Mouse (Mus musculus): Measurements from ENCODE around the gene Col11a1.

Gene Col11a1

GRCm38 (mm10) chr3:114029971-114030635, at the start of gene Col11a1:
Col11a1 (plus strand) TSS chr3:114030540.
- peak; percentile 41 to 60 for DNase-seq (ENCODE audit: low spot score in 2 of 2)

- no peak for DNase-seq (ENCODE audit: low spot score in 2 of 2)
Measured at GRCm38 (mm10) chr3:113990936-113991335, 39.4 kb upstream of the Col11a1 start.

GRCm38 (mm10) chr3:114030886-114031285, 546 bp downstream of the Col11a1 start:
- DNase-seq (ENCODE audit: low spot score in 2 of 2), result no peak

GRCm38 (mm10) chr3:114031351-114032213, 1.2 kb downstream of the Col11a1 start:
- peak; percentile 8 to 17 for DNase-seq (ENCODE audit: low spot score in 2 of 2)

GRCm38 (mm10) chr3:114032333-114032732, 2.0 kb downstream of the Col11a1 start:
- DNase-seq (ENCODE audit: low spot score in 2 of 2), result peak; percentile 13 to 27

GRCm38 (mm10) chr3:114052406-114052805, 22.1 kb downstream of the Col11a1 start:
- DNase-seq (ENCODE audit: low spot score in 2 of 2), result no peak

GRCm38 (mm10) chr3:114053501-114053900, 23.2 kb downstream of the Col11a1 start:
- no peak for DNase-seq (ENCODE audit: low spot score in 2 of 2)

GRCm38 (mm10) chr3:114065123-114065522, 34.8 kb downstream of the Col11a1 start:
- DNase-seq (ENCODE audit: low spot score in 2 of 2), result no peak

- DNase-seq (ENCODE audit: low spot score in 2 of 2), result peak; percentile 61 to 63
Measured at GRCm38 (mm10) chr3:114065587-114065986, 35.2 kb downstream of the Col11a1 start.

- DNase-seq (ENCODE audit: low spot score in 2 of 2), result no peak
Measured at GRCm38 (mm10) chr3:114099335-114099734, 69.0 kb downstream of the Col11a1 start.

- no peak for DNase-seq (ENCODE audit: low spot score in 2 of 2)
Measured at GRCm38 (mm10) chr3:114107099-114107498, 76.8 kb downstream of the Col11a1 start.

GRCm38 (mm10) chr3:114147140-114147539, 116.8 kb downstream of the Col11a1 start:
- DNase-seq (ENCODE audit: low spot score in 2 of 2), result no peak

- DNase-seq (ENCODE audit: low spot score in 2 of 2), result no peak
Measured at GRCm38 (mm10) chr3:114197964-114198750, 167.8 kb downstream of the Col11a1 start.

- no peak for DNase-seq (ENCODE audit: low spot score in 2 of 2)
Measured at GRCm38 (mm10) chr3:114212255-114212654, 181.9 kb downstream of the Col11a1 start.

GRCm38 (mm10) chr3:114216105-114216504, 185.8 kb downstream of the Col11a1 start:
- no peak for DNase-seq (ENCODE audit: low spot score in 2 of 2)

- no peak for DNase-seq (ENCODE audit: low spot score in 2 of 2)
Measured at GRCm38 (mm10) chr3:114229501-114229900, 199.2 kb downstream of the Col11a1 start.
